Comparison of ENCODE assay signal across 24 mouse cellular contexts in the genomic region with DNA sequence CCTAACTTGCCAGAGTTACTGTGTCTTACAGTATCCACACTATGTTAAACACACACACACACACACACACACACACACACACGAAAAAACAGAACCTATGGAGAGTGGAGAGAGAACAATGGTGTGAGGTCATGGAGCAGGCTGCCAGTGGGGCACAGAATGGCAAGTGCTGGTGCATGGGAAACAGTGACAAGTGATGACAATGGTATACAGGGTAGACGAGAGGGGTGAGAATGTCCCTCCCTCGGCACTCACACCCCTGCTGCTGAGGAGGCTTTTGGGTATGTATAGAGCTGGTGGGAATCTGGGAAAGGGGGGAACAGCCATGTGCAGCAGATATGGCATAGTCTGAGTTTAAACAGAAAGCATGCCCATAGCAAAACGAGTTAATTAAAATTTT.
A peak's percentile ranks its signal among the peaks of the same experiment; 100 is the strongest.
DNase-seq lines count a peak whose midpoint lies in the region; ATAC-seq lines count a peak whose summit lies in the region.
"Had no signal": no experiment of that assay in that cellular context is flagged by ENCODE, and none has a peak within 500 bp of the region (broad histone marks: within the 10 kb centered on the region; RNA-seq: fewer than 3 reads in every experiment).

No protein-coding gene starts in this region.

- H3K9me3 ChIP-seq in hindbrain, embryonic 12.5 days (replicated peaks) = no peaks in the 10 kb centered on the region
- H3K9me3 ChIP-seq in hindbrain, embryonic 16.5 days (ENCODE audit: control insufficient read depth, low read length) = no peaks in the 10 kb centered on the region
- no peaks in the 10 kb centered on the region for H3K9me3 ChIP-seq in forebrain, embryonic 12.5 days
- no peaks in the 10 kb centered on the region for H3K9me3 ChIP-seq in forebrain, embryonic 14.5 days (replicated peaks; ENCODE audit: control insufficient read depth, low read length)
- H3K9me3 ChIP-seq: embryonic facial prominence, embryonic 12.5 days; heart, embryonic 13.5 days; kidney, embryonic 15.5 days; limb, embryonic 13.5 days; liver, embryonic 12.5 days; midbrain, embryonic 10.5 days had no signal

- H3K36me3 ChIP-seq in hindbrain, embryonic 12.5 days = no peaks in the 10 kb centered on the region
- H3K36me3 ChIP-seq in hindbrain, embryonic 16.5 days (ENCODE audit: control insufficient read depth, insufficient read depth, low read length) = no peaks in the 10 kb centered on the region
- H3K36me3 ChIP-seq in forebrain, embryonic 12.5 days (replicated peaks) = no peaks in the 10 kb centered on the region
- H3K36me3 ChIP-seq in forebrain, embryonic 14.5 days (ENCODE audit: control insufficient read depth, insufficient read depth, low read length) = no peaks in the 10 kb centered on the region
- H3K36me3 ChIP-seq: embryonic facial prominence, embryonic 12.5 days; heart, embryonic 13.5 days; kidney, embryonic 15.5 days; limb, embryonic 13.5 days; liver, embryonic 12.5 days; midbrain, embryonic 10.5 days had no signal

- H3K27ac ChIP-seq in hindbrain, embryonic 12.5 days = no peak overlapping the region
- H3K27ac ChIP-seq in hindbrain, embryonic 16.5 days (ENCODE audit: low read depth, low read length) = no peak overlapping the region
- no peak overlapping the region for H3K27ac ChIP-seq in forebrain, embryonic 12.5 days
- no peak overlapping the region for H3K27ac ChIP-seq in forebrain, embryonic 14.5 days (ENCODE audit: low read depth, low read length)
- H3K27ac ChIP-seq: embryonic facial prominence, embryonic 12.5 days; heart, adult 2 months; heart, embryonic 13.5 days; kidney, embryonic 15.5 days; limb, embryonic 13.5 days; liver, embryonic 12.5 days; midbrain, embryonic 10.5 days had no signal

- no peaks in the 10 kb centered on the region for H3K27me3 ChIP-seq in hindbrain, embryonic 12.5 days
- H3K27me3 ChIP-seq in hindbrain, embryonic 16.5 days (replicated peaks; ENCODE audit: control insufficient read depth, insufficient read depth, low read length) = no peaks in the 10 kb centered on the region
- H3K27me3 ChIP-seq in forebrain, embryonic 12.5 days = no peaks in the 10 kb centered on the region
- H3K27me3 ChIP-seq in forebrain, embryonic 14.5 days (replicated peaks; ENCODE audit: control insufficient read depth, insufficient read depth, low read length) = no peaks in the 10 kb centered on the region
- H3K27me3 ChIP-seq: embryonic facial prominence, embryonic 12.5 days; heart, embryonic 13.5 days; kidney, embryonic 15.5 days; limb, embryonic 13.5 days; liver, embryonic 12.5 days had no signal

- no peak overlapping the region for H3K4me2 ChIP-seq in hindbrain, embryonic 12.5 days (replicated peaks)
- H3K4me2 ChIP-seq in hindbrain, embryonic 16.5 days (ENCODE audit: low read length) = no peak overlapping the region
- H3K4me2 ChIP-seq in forebrain, embryonic 12.5 days = no peak overlapping the region
- no peak overlapping the region for H3K4me2 ChIP-seq in forebrain, embryonic 14.5 days (ENCODE audit: low read length)
- H3K4me2 ChIP-seq: embryonic facial prominence, embryonic 12.5 days; heart, embryonic 13.5 days; kidney, embryonic 15.5 days; limb, embryonic 13.5 days; liver, embryonic 12.5 days had no signal

- ATAC-seq in hindbrain, embryonic 12.5 days (ENCODE audit: low FRiP score) = peak; percentile 47; the same call in 1 of the 2 replicates
- ATAC-seq in hindbrain, embryonic 16.5 days = no peak
- peak; percentile 35; the same call in 1 of the 2 replicates for ATAC-seq in forebrain, embryonic 12.5 days (ENCODE audit: low FRiP score)
- ATAC-seq in forebrain, embryonic 14.5 days = peak; percentile 30; the same call in 1 of the 2 replicates
- ATAC-seq: liver, embryonic 12.5 days had no signal

- H3K4me3 ChIP-seq in hindbrain, embryonic 12.5 days = no peak overlapping the region
- no peak overlapping the region for H3K4me3 ChIP-seq in hindbrain, embryonic 16.5 days (ENCODE audit: low read length)
- no peak overlapping the region for H3K4me3 ChIP-seq in forebrain, embryonic 12.5 days (replicated peaks)
- no peak overlapping the region for H3K4me3 ChIP-seq in forebrain, embryonic 14.5 days (ENCODE audit: low read depth, low read length)
- H3K4me3 ChIP-seq: embryonic facial prominence, embryonic 12.5 days; heart, adult 2 months; heart, embryonic 13.5 days; kidney, embryonic 15.5 days; limb, embryonic 13.5 days; liver, embryonic 12.5 days; midbrain, embryonic 10.5 days had no signal

- H3K4me1 ChIP-seq in hindbrain, embryonic 12.5 days = peaks cover 7% of the 10 kb centered on the region
- peaks cover 5% of the 10 kb centered on the region; the same call in 1 of the 2 replicates for H3K4me1 ChIP-seq in hindbrain, embryonic 16.5 days (ENCODE audit: control insufficient read depth, insufficient read depth, low read depth, low read length)
- H3K4me1 ChIP-seq in forebrain, embryonic 12.5 days = peaks cover 20% of the 10 kb centered on the region
- peaks cover 9% of the 10 kb centered on the region; the same call in 1 of the 2 replicates for H3K4me1 ChIP-seq in forebrain, embryonic 14.5 days (ENCODE audit: control insufficient read depth, insufficient read depth, low read length)
- H3K4me1 ChIP-seq: embryonic facial prominence, embryonic 12.5 days; heart, embryonic 13.5 days; kidney, embryonic 15.5 days; liver, embryonic 12.5 days had no signal

- DNase-seq in forebrain, embryonic 14.5 days (ENCODE audit: low spot score) = peak; percentile 32
- DNase-seq in retina, embryonic 14.5 days (ENCODE audit: low spot score) = peak; percentile 47
- DNase-seq in thymus, postnatal 36 days = no peak
- DNase-seq in right cerebral cortex, postnatal 25 days = no peak
- DNase-seq: adrenal gland, postnatal 14 days; cerebellum, adult 8-10 months; gastrocnemius, postnatal 36 days; heart, adult 2 months; heart, postnatal 14 days; kidney, adult 11 months; kidney, postnatal 36 days; lung, adult 18-20 months; lung, postnatal 10 days; right cerebral cortex, postnatal 14 days; spleen, adult 18-20 months had no signal

- H3K9ac ChIP-seq in hindbrain, embryonic 12.5 days = no peak overlapping the region
- H3K9ac ChIP-seq in hindbrain, embryonic 16.5 days (ENCODE audit: low read depth, low read length) = no peak overlapping the region
- H3K9ac ChIP-seq in forebrain, embryonic 12.5 days = no peak overlapping the region
- H3K9ac ChIP-seq in forebrain, embryonic 14.5 days (ENCODE audit: low read length) = no peak overlapping the region
- H3K9ac ChIP-seq: embryonic facial prominence, embryonic 12.5 days; heart, embryonic 13.5 days; kidney, embryonic 15.5 days; limb, embryonic 13.5 days; liver, embryonic 12.5 days had no signal

- WGBS in hindbrain, embryonic 12.5 days = 20% methylated on average over 4 of the region's 4 CpGs
- 26% methylated on average over 4 of the region's 4 CpGs for WGBS in hindbrain, embryonic 16.5 days
- 21% methylated on average over 4 of the region's 4 CpGs for WGBS in forebrain, embryonic 12.5 days
- 8% methylated on average over 4 of the region's 4 CpGs for WGBS in forebrain, embryonic 14.5 days

Comparison
In these comparisons a context has a peak if more than half of its experiments do, and no peak if none do; other contexts are left out.
1. DNase-seq: peak in forebrain, embryonic 14.5 days (single experiment) and retina, embryonic 14.5 days (single experiment); none in thymus, postnatal 36 days (0 of 2) and right cerebral cortex, postnatal 25 days (single experiment).